Mouse (Mus musculus) kidney, adult 2 months (tissue): ENCODE measurements around the gene Pcca.

Experiments used
- CTCF ChIP-seq: fragments of 200-500 bp; conservative IDR thresholded peaks from 2 replicates; pipeline ENCODE4 v1.5.1; 2011; ENCODE audit warnings: low read depth, mild to moderate bottlenecking, control low read depth, low read length, moderate library complexity, mixed read lengths; ENCODE audit not compliant: insufficient read depth, insufficient read length
- POLR2A ChIP-seq: fragments of 200-500 bp; IDR thresholded peaks from one replicate; pipeline ENCODE4 v1.6.1; 2011; ENCODE audit warnings: low read depth, low read length, control low read depth

- TF ChIP-seq CTCF: no peak
- TF ChIP-seq POLR2A: no peak
These were observed 342.6 kb downstream of the Pcca start for GRCm38 (mm10) chr14:122876723-122877122.
